Mouse (Mus musculus): Measurements from ENCODE around the gene Socs7.

DNA sequence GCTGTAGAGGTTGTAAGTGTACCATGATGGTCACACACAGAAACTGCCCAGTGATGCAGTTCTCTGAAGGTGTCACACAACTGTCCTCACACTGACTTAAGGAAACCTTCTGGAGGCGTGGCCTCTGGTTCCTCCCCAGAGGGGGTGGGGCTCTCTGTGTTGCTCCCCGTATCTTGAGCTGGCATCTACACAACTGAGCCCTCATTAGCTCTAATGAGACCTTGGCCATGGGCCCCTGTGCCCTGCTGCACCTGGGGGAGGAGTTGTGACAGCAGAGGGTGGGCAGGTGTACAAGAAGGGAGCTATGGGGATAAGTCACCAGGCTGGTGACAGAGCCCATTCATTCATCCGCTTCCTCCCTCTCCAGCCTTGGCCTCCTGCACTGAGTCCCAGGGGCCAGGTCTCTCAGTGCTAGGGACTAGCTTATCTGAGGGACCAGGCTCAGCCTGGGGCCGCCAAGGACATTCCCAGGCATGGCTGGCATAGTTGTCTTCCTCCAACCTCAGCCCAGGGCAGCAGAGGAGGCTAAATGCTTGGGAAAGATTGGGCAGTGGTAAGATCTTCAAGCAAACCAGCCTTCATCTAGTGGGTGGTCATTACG lies 61.8 kb downstream of the Socs7 start:
- TF ChIP-seq POLR2A (IDR thresholded peaks at IDR 0.05; ENCODE audit: insufficient read depth, low read length) (no peak), CTCF (IDR thresholded peaks at IDR 0.05; ENCODE audit: low read depth, low read length) (no peak)
